Mouse (Mus musculus) cerebellum, adult 9-10 months (tissue): ENCODE data around the gene Wwc2.

ENCODE experiments used
- DNase-seq: peaks from one replicate; pipeline ENCODE4 v3.0.0; 2022

The Wwc2 gene

GRCm38 (mm10) chr8:47779589-47779988 lies 211.1 kb downstream of the Wwc2 start:
- no peak for DNase-seq

GRCm38 (mm10) chr8:47777415-47777814 lies 213.3 kb downstream of the Wwc2 start:
- DNase-seq: no peak
